8 mouse cellular contexts compared by ENCODE assay signal in the genomic region with DNA sequence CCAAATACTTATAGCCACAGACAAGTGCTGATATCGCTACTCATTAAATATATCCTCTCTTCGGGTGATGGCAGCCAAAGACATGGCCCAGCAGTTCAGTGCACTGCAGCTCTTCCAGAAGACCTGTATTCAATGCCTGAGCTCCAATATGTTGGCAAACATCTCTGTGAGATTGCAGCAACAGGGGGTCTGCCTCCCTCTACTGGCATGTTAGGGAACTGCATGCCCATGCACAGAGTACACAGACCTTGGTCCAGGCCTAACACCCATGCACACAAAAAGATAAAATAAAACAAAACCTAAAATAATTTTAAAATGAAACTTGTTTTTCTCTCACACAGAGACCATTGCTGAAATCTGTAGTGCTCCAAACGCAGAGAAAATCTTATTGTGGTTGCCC.
DNase-seq lines count a peak whose midpoint lies in the region; ATAC-seq and TF ChIP-seq lines count a peak whose summit lies in the region.
"Not testable (repeated sequence)": the region's sequence is repeated elsewhere in the genome, so short reads cannot be mapped to it uniquely, and the experiment has no call there.

No protein-coding gene starts in this region.

- not testable (repeated sequence) for H3K4me2 ChIP-seq in hindbrain, embryonic 16.5 days (ENCODE audit: low read length)

- not testable (repeated sequence) for H3K9ac ChIP-seq in hindbrain, embryonic 16.5 days (ENCODE audit: low read depth, low read length)

- not testable (repeated sequence) for H3K9me3 ChIP-seq in hindbrain, embryonic 16.5 days (ENCODE audit: control insufficient read depth, low read length)

- 15% methylated on average over 2 of the region's 3 CpGs for WGBS in hindbrain, embryonic 16.5 days

- H3K4me1 ChIP-seq in hindbrain, embryonic 16.5 days (ENCODE audit: control insufficient read depth, insufficient read depth, low read depth, low read length) = not testable (repeated sequence)

- not testable (repeated sequence) for H3K27ac ChIP-seq in hindbrain, embryonic 16.5 days (ENCODE audit: low read depth, low read length)

- DNase-seq in Patski (ENCODE audit: low read depth, low spot score) = not testable (repeated sequence)
- DNase-seq in cerebellum, adult 9-11 months = peak; percentile 6
- DNase-seq in frontal cortex, postnatal 25 days (ENCODE audit: low spot score in 2 of 2) = peak; percentile 41 to 47
- DNase-seq in layer of hippocampus, postnatal 10 days (ENCODE audit: low spot score in 2 of 2) = peak; percentile 62 to 72
- DNase-seq in lung, postnatal 14 days = peak; percentile 64
- peak; percentile 68 for DNase-seq in retina, embryonic 14.5 days (ENCODE audit: low spot score)
- peak; percentile 68 for DNase-seq in thymus, postnatal 4 days

- peak; percentile 52 for TF ChIP-seq CTCF in Patski (IDR thresholded peaks at IDR 0.05)

- POLR2A ChIA-PET in Patski (lab: Charles Lee) = not testable (repeated sequence)

- not testable (repeated sequence) for H3K27me3 ChIP-seq in Patski; hindbrain, embryonic 16.5 days (replicated peaks; ENCODE audit: control insufficient read depth, insufficient read depth, low read length)

- not testable (repeated sequence) for H3K36me3 ChIP-seq in hindbrain, embryonic 16.5 days (ENCODE audit: control insufficient read depth, insufficient read depth, low read length)

- in situ Hi-C loops in Patski (cut with MboI; ENCODE audit: low pct_unique_long_range_greater_than_20kb) = loop anchor here (25.0 kb wide), 1 partner anchor 496 kb away; a partner anchor contains a TSS

- ATAC-seq in Patski = peak; percentile 77
- ATAC-seq in hindbrain, embryonic 16.5 days = peak; percentile 87

- CTCF ChIA-PET in Patski (lab: Charles Lee) = interaction anchor here (0.8 kb wide), 1 partner anchor 161 kb away, joined by 3 read pairs; no protein-coding TSS in a partner anchor

- not testable (repeated sequence) for H3K4me3 ChIP-seq in hindbrain, embryonic 16.5 days (ENCODE audit: low read length)
